Comparison of ENCODE assay signal across 11 mouse cellular contexts in genomic region chr4:115848990-115849677, GRCm38 (mm10). TPM values are rescaled to one million over a fixed set of nuclear protein-coding genes. Genes with fewer than 3 reads are reported as not detected.
A peak's percentile ranks its signal among the peaks of the same experiment; 100 is the strongest.
DNase-seq lines count a peak whose midpoint lies in the region; ATAC-seq and TF ChIP-seq lines count a peak whose summit lies in the region.
"Had no signal": no experiment of that assay in that cellular context is flagged by ENCODE, and none has a peak within 500 bp of the region (broad histone marks: within the 10 kb centered on the region; RNA-seq: fewer than 3 reads in every experiment).

No protein-coding gene starts in this region.

- no peak overlapping the region for H3K9ac ChIP-seq in lung, embryonic 14.5 days
- peak overlapping the region; percentile 73 for H3K9ac ChIP-seq in liver, embryonic 13.5 days
- H3K9ac ChIP-seq in stomach, embryonic 16.5 days (ENCODE audit: low read length): no peak overlapping the region
- H3K9ac ChIP-seq: midbrain, embryonic 13.5 days had no signal

- H3K4me3 ChIP-seq in lung, embryonic 14.5 days (ENCODE audit: low read depth, low read length): no peak overlapping the region
- H3K4me3 ChIP-seq in liver, embryonic 13.5 days (replicated peaks): peak overlapping the region; percentile 33
- H3K4me3 ChIP-seq in stomach, embryonic 16.5 days (replicated peaks; ENCODE audit: low read length): no peak overlapping the region
- H3K4me3 ChIP-seq: midbrain, embryonic 13.5 days had no signal

- H3K27me3 ChIP-seq in lung, embryonic 14.5 days (ENCODE audit: insufficient read depth, low read length): no peaks in the 10 kb centered on the region
- H3K27me3 ChIP-seq in liver, embryonic 13.5 days: no peaks in the 10 kb centered on the region
- no peaks in the 10 kb centered on the region for H3K27me3 ChIP-seq in stomach, embryonic 16.5 days (ENCODE audit: control insufficient read depth, insufficient read depth, low read length)
- H3K27me3 ChIP-seq: midbrain, embryonic 13.5 days had no signal

- H3K9me3 ChIP-seq in lung, embryonic 14.5 days (ENCODE audit: low read depth, low read length): no peaks in the 10 kb centered on the region
- H3K9me3 ChIP-seq in liver, embryonic 13.5 days (replicated peaks): no peaks in the 10 kb centered on the region
- H3K9me3 ChIP-seq in stomach, embryonic 16.5 days (replicated peaks; ENCODE audit: control insufficient read depth, low read length): no peaks in the 10 kb centered on the region
- H3K9me3 ChIP-seq: midbrain, embryonic 13.5 days had no signal

- peaks cover 4% of the 10 kb centered on the region; the same call in 1 of the 2 replicates for H3K4me1 ChIP-seq in lung, embryonic 14.5 days (ENCODE audit: insufficient read depth)
- H3K4me1 ChIP-seq in liver, embryonic 13.5 days (replicated peaks): peaks cover 89% of the 10 kb centered on the region
- H3K4me1 ChIP-seq in stomach, embryonic 16.5 days (ENCODE audit: control insufficient read depth, insufficient read depth, low read length): peaks cover 19% of the 10 kb centered on the region

- H3K36me3 ChIP-seq in lung, embryonic 14.5 days (ENCODE audit: insufficient read depth): peaks cover 12% of the 10 kb centered on the region
- peaks cover 60% of the 10 kb centered on the region for H3K36me3 ChIP-seq in liver, embryonic 13.5 days
- H3K36me3 ChIP-seq in stomach, embryonic 16.5 days (ENCODE audit: control insufficient read depth, insufficient read depth, low read length): no peaks in the 10 kb centered on the region; the same call in 1 of the 2 replicates

- 41% methylated on average over 8 of the region's 8 CpGs for WGBS in lung, embryonic 14.5 days
- 7% methylated on average over 8 of the region's 8 CpGs for WGBS in liver, embryonic 13.5 days (ENCODE audit: insufficient replicate concordance)
- 42% methylated on average over 8 of the region's 8 CpGs for WGBS in stomach, embryonic 16.5 days

- peak; percentile 79; the same call in 1 of the 2 replicates for ATAC-seq in lung, embryonic 14.5 days (ENCODE audit: insufficient read depth)
- ATAC-seq in common myeloid progenitor, adult 5-6 weeks (replicated peaks; ENCODE audit: low read depth, poor library complexity, severe bottlenecking): peak; percentile 86
- peak; percentile 99 for ATAC-seq in liver, embryonic 13.5 days (ENCODE audit: low read depth)
- peak; percentile 86 for ATAC-seq in stomach, embryonic 16.5 days (ENCODE audit: insufficient read depth, low FRiP score)
- ATAC-seq: midbrain, embryonic 13.5 days had no signal

- no peak overlapping the region for H3K4me2 ChIP-seq in lung, embryonic 14.5 days
- peak overlapping the region; percentile 68 for H3K4me2 ChIP-seq in liver, embryonic 13.5 days
- no peak overlapping the region for H3K4me2 ChIP-seq in stomach, embryonic 16.5 days (ENCODE audit: low read depth, low read length)
- H3K4me2 ChIP-seq: midbrain, embryonic 13.5 days had no signal

- no peak for TF ChIP-seq CTCF in lung, embryonic 14.5 days (IDR thresholded peaks at IDR 0.05; ENCODE audit: low read depth)

- H3K27ac ChIP-seq in lung, embryonic 14.5 days (ENCODE audit: low read depth): peak overlapping the region; percentile 30; the same call in 1 of the 2 replicates
- H3K27ac ChIP-seq in liver, embryonic 13.5 days: peak overlapping the region; percentile 97
- peak overlapping the region; percentile 39; the same call in 1 of the 2 replicates for H3K27ac ChIP-seq in stomach, embryonic 16.5 days (ENCODE audit: low read length)
- H3K27ac ChIP-seq: midbrain, embryonic 13.5 days had no signal

- no peak for DNase-seq in lung, embryonic 14.5 days
- DNase-seq in lung, postnatal 14 days: no peak
- DNase-seq in liver, embryonic 13.5 days: peak; percentile 86
- DNase-seq in adrenal gland, adult 8-10 months: no peak
- no peak for DNase-seq in thymus, postnatal 0 days (ENCODE audit: low spot score)
- DNase-seq: gastrocnemius, postnatal 25 days had no signal

RNA-seq across cellular contexts. Expression of gene Mknk1, which starts 10.1 kb away (rescaled TPM):
- polyA plus RNA-seq in lung, embryonic 14.5 days (2014; fragmentation: Nextera tagmentation; extraction: Ambion mirVana): 19.4 and 19.8 TPM in 2 replicates
- 31.7 and 68.4 TPM in 2 replicates for total RNA-seq in common myeloid progenitor, adult 5-6 weeks (2017)
- polyA plus RNA-seq in liver, embryonic 13.5 days (2015; fragmentation: Nextera tagmentation; extraction: Ambion mirVana): 32.1 and 40.2 TPM in 2 replicates
- polyA plus RNA-seq in stomach, embryonic 16.5 days (2015; fragmentation: Nextera tagmentation; extraction: Ambion mirVana): 42.4 and 42.5 TPM in 2 replicates
- total RNA-seq in adrenal gland, adult 8-10 months (2022): 10 to 100 TPM; 46.8 to 72.1 (median 57.8) TPM
- 41.3 and 42.5 TPM in 2 replicates for polyA plus RNA-seq in thymus, postnatal 0 days (2015; fragmentation: Nextera tagmentation; extraction: Ambion mirVana)

RNA-seq across cellular contexts. Expression of gene Mob3c, which starts 21.2 kb away (rescaled TPM):
- 9.6 and 11.5 TPM in 2 replicates for polyA plus RNA-seq in lung, embryonic 14.5 days (2014; fragmentation: Nextera tagmentation; extraction: Ambion mirVana)
- total RNA-seq in common myeloid progenitor, adult 5-6 weeks (2017): 8.4 and 16.9 TPM in 2 replicates
- polyA plus RNA-seq in liver, embryonic 13.5 days (2015; fragmentation: Nextera tagmentation; extraction: Ambion mirVana): 6.7 TPM in 2 replicates
- polyA plus RNA-seq in stomach, embryonic 16.5 days (2015; fragmentation: Nextera tagmentation; extraction: Ambion mirVana): 11.8 and 12.9 TPM in 2 replicates
- total RNA-seq in adrenal gland, adult 8-10 months (2022): 10 to 100 TPM; 15.6 to 22.2 (median 16.3) TPM
- 8.5 and 9.4 TPM in 2 replicates for polyA plus RNA-seq in thymus, postnatal 0 days (2015; fragmentation: Nextera tagmentation; extraction: Ambion mirVana)

RNA-seq across cellular contexts. Expression of gene Kncn, which starts 35.1 kb away (rescaled TPM):
- polyA plus RNA-seq in lung, embryonic 14.5 days (2014; fragmentation: Nextera tagmentation; extraction: Ambion mirVana): not detected in 2 replicates
- total RNA-seq in common myeloid progenitor, adult 5-6 weeks (2017): not detected in 2 replicates
- not detected in 2 replicates for polyA plus RNA-seq in liver, embryonic 13.5 days (2015; fragmentation: Nextera tagmentation; extraction: Ambion mirVana)
- not detected in 2 replicates for polyA plus RNA-seq in stomach, embryonic 16.5 days (2015; fragmentation: Nextera tagmentation; extraction: Ambion mirVana)
- total RNA-seq in adrenal gland, adult 8-10 months (2022): not detected
- not detected in 2 replicates for polyA plus RNA-seq in thymus, postnatal 0 days (2015; fragmentation: Nextera tagmentation; extraction: Ambion mirVana)
- total RNA-seq: ES-E14; gastrocnemius, postnatal 25 days had no signal
- polyA plus RNA-seq: kidney, embryonic 14.5 days had no signal

RNA-seq across cellular contexts. Expression of gene 6430628N08Rik, which starts 41.3 kb away (rescaled TPM):
- polyA plus RNA-seq in lung, embryonic 14.5 days (2014; fragmentation: Nextera tagmentation; extraction: Ambion mirVana): not detected in 2 replicates
- not detected in 2 replicates for total RNA-seq in common myeloid progenitor, adult 5-6 weeks (2017)
- not detected in 2 replicates for polyA plus RNA-seq in liver, embryonic 13.5 days (2015; fragmentation: Nextera tagmentation; extraction: Ambion mirVana)
- polyA plus RNA-seq in stomach, embryonic 16.5 days (2015; fragmentation: Nextera tagmentation; extraction: Ambion mirVana): not detected in 2 replicates
- not detected for total RNA-seq in adrenal gland, adult 8-10 months (2022)
- polyA plus RNA-seq in thymus, postnatal 0 days (2015; fragmentation: Nextera tagmentation; extraction: Ambion mirVana): not detected in 2 replicates
- total RNA-seq: ES-E14; gastrocnemius, postnatal 25 days had no signal
- polyA plus RNA-seq: kidney, embryonic 14.5 days had no signal

Comparison
In these comparisons a context has a peak if more than half of its experiments do, and no peak if none do; other contexts are left out.
1. H3K27ac ChIP-seq: peak in every context shown above with its lines; median percentile 97 in liver, embryonic 13.5 days; 39 in stomach, embryonic 16.5 days; 30 in lung, embryonic 14.5 days.